Mouse (Mus musculus): Measurements from ENCODE around the gene Cldn19.
"Not testable (repeated sequence)": the region's sequence is repeated elsewhere in the genome, so short reads cannot be mapped to it uniquely, and the experiment has no call there.

The Cldn19 gene

GRCm38 (mm10) chr4:119252025-119252808, 3.0 kb upstream of the Cldn19 start:
- in situ Hi-C loops (cut with MboI) = no loop called here

GRCm38 (mm10) chr4:119254012-119254618, 1.1 kb upstream of the Cldn19 start:
- in situ Hi-C loops (cut with MboI) = no loop called here

- in situ Hi-C loops (cut with MboI) = no loop called here
These were observed 1.9 kb downstream of the Cldn19 start for GRCm38 (mm10) chr4:119257083-119257482.

- in situ Hi-C loops (cut with MboI) = no loop called here
These were observed 4.4 kb downstream of the Cldn19 start for GRCm38 (mm10) chr4:119259344-119260254.

- in situ Hi-C loops (cut with MboI) = no loop called here
These were observed 6.0 kb downstream of the Cldn19 start for GRCm38 (mm10) chr4:119261087-119261713.

GRCm38 (mm10) chr4:119262483-119262882, 7.3 kb downstream of the Cldn19 start:
- in situ Hi-C loops (cut with MboI) = no loop called here

- in situ Hi-C loops (cut with MboI) = no loop called here
These were observed 8.2 kb downstream of the Cldn19 start for GRCm38 (mm10) chr4:119263459-119263858.

- in situ Hi-C loops (cut with MboI) = no loop called here
These were observed 11.4 kb downstream of the Cldn19 start for GRCm38 (mm10) chr4:119266606-119267005.

GRCm38 (mm10) chr4:119274627-119275026, 19.4 kb downstream of the Cldn19 start:
- in situ Hi-C loops (cut with MboI) = no loop called here

- in situ Hi-C loops (cut with MboI) = no loop called here
These were observed 20.0 kb downstream of the Cldn19 start for GRCm38 (mm10) chr4:119275226-119275625.

GRCm38 (mm10) chr4:119275726-119276125, 20.5 kb downstream of the Cldn19 start:
- in situ Hi-C loops (cut with MboI) = no loop called here

GRCm38 (mm10) chr4:119278784-119279183, 23.6 kb downstream of the Cldn19 start:
- in situ Hi-C loops (cut with MboI) = not testable (repeated sequence)

GRCm38 (mm10) chr4:119284861-119285260, 29.6 kb downstream of the Cldn19 start:
- in situ Hi-C loops (cut with MboI) = no loop called here

- in situ Hi-C loops (cut with MboI) = no loop called here
These were observed 30.1 kb downstream of the Cldn19 start for GRCm38 (mm10) chr4:119285336-119285735.

GRCm38 (mm10) chr4:119291921-119292320, 36.7 kb downstream of the Cldn19 start:
- in situ Hi-C loops (cut with MboI) = no loop called here

- in situ Hi-C loops (cut with MboI) = no loop called here
These were observed 37.8 kb downstream of the Cldn19 start for GRCm38 (mm10) chr4:119292771-119293573.

- in situ Hi-C loops (cut with MboI) = no loop called here
These were observed 38.5 kb downstream of the Cldn19 start for GRCm38 (mm10) chr4:119293574-119294258.

GRCm38 (mm10) chr4:119294415-119295133, 39.4 kb downstream of the Cldn19 start, which contains the start of gene Ybx1:
Gene Ybx1, minus strand, starts transcription at chr4:119294604.
- in situ Hi-C loops (cut with MboI) = no loop called here

- in situ Hi-C loops (cut with MboI) = no loop called here
These were observed 39.9 kb downstream of the Cldn19 start for GRCm38 (mm10) chr4:119295134-119295453.

GRCm38 (mm10) chr4:119297361-119297760, 42.1 kb downstream of the Cldn19 start:
- in situ Hi-C loops (cut with MboI) = no loop called here
